Mouse (Mus musculus) cerebellum, adult (tissue): ENCODE data around the gene Olfml3.

Experiments used
- ATAC-seq: cut with Nextera tagmentation; 2 replicates; pipeline ENCODE4 v1.9.2; 2017; ENCODE audit warnings: mild to moderate bottlenecking, moderate library complexity, mixed read lengths; ENCODE audit not compliant: insufficient number of reproducible peaks, low FRiP score, low TSS enrichment

The Olfml3 gene

GRCm38 (mm10) chr3:103737778-103738571 is at the start of gene Olfml3:
Gene Olfml3, minus strand, starts transcription at chr3:103738001.
- peak; percentile 67 for ATAC-seq

- no peak for ATAC-seq
Observed at GRCm38 (mm10) chr3:103787225-103787624, 49.4 kb upstream of the Olfml3 start.

GRCm38 (mm10) chr3:103782844-103783609 is 45.2 kb upstream of the Olfml3 start:
- ATAC-seq: no peak

DNA sequence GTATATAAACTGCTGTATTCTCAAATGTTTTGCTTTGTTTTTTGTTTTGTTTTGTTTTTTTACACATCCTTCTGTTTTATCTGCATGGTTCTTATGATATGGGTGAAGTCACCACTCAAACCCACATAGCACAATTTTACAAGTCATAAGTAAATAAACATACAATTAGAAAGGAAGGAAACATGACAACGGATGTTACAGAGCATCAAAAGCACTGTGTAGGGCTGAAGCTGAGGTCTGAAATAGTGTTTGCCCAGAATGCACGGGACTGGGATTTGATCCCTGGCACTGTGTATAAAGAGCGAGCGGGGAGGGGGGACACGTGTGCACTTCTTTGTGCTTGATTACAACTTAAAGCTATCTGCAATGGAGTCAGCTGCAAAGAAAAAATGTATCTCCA is 43.0 kb upstream of the Olfml3 start:
- no peak for ATAC-seq

- ATAC-seq: no peak
Observed at GRCm38 (mm10) chr3:103780271-103780670, 42.5 kb upstream of the Olfml3 start.

GRCm38 (mm10) chr3:103779183-103779582 is 41.4 kb upstream of the Olfml3 start:
- no peak for ATAC-seq

- ATAC-seq: no peak
Observed at GRCm38 (mm10) chr3:103778660-103779059, 40.9 kb upstream of the Olfml3 start.

- ATAC-seq: peak; percentile 69; the same call in 1 of the 2 replicates
Observed at GRCm38 (mm10) chr3:103777940-103778339, 40.1 kb upstream of the Olfml3 start.

DNA sequence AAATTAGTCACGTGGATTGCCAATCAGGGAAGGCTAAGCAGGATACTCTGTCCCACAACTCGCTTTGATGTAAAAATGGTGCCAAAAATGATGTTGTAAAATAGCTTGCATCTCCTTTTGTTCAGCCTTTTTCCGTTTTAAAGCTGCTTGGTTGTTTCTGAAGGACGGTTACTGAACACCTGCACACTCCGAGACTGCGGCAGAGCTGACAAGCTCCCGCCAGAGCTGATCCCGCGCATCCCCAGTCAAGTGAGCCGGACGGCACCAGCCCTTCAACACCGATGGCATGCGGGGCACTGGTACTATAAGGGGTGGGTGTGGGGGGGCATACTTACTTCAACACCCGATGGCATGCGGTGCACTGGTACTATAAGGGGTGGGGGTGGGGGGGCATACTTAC is 36.2 kb upstream of the Olfml3 start:
- no peak for ATAC-seq

- ATAC-seq: no peak
Observed at GRCm38 (mm10) chr3:103773508-103773907, 35.7 kb upstream of the Olfml3 start.

DNA sequence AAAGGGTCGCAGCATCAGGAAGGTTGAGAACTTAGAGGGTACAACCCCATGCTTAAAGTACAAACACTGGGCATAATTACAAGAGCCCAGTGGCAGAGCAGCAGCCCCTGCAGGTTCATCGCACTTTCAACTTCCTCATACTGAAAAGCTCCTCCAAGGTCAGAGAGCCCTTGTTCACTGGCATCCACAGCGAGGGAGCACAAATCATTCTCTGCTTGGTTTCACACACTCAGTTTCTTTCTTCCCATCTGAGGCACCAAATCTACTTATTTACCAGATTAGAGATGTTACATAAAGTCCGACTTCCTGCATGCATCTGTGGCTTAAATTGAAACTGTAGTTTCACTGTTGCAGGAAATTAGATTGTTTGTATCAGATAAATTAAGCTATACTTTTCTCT is 35.0 kb upstream of the Olfml3 start:
- no peak for ATAC-seq

- ATAC-seq: peak; percentile 72
Observed at GRCm38 (mm10) chr3:103771531-103772130, 33.8 kb upstream of the Olfml3 start.

- no peak for ATAC-seq
Observed at GRCm38 (mm10) chr3:103766789-103767188, 29.0 kb upstream of the Olfml3 start.

DNA sequence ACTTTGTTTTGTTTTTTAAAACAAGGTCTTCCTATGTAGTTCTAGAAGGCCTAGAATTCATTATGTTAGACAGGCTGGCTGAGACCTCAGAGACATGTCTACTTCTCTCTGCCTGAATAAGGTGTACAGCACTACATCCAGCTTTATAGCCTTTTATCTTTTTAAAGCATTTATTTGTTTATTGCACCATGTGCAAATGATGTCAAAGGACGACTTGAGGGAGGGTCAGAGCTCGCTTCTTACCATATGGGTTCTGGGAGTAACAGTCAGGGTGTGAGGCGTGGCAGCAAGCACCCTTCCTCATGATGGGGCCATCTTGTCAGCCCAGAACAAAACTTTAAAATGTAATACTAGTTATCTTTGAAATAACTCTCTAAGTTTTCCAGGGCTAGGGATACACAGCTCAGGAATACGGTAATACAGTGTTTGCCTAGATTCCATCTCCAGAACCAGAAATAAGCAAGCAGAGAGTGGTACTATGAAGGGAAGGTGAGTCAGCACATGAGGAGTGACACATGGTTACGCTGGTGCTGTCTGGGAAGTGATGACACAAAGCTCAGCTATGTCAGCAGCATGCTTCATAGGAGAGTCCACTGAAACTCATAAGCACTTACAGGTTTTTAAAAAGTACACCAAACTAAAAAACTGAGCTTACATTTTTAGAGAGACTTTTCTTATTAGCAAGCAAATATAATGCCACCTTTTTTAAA is 21.6 kb upstream of the Olfml3 start:
- ATAC-seq: no peak

DNA sequence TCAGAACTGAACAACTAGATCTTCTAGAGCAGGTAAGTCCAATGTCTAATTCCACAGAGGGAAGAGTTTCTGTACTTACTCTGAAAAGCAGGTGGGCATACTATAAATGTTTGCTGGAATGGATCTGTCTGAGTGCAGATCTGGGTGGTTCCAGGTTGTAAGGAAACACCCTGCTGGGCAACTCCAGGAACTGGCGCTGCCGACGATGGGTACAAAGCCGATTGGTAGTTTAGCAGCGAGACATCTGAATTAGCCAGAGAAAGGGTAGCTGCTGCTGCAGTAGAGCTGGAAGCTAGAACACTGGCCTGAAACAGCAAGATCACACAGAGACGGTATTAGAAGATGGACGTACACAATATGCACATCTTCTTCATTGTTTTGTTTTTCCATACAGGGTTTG is 20.7 kb upstream of the Olfml3 start:
- ATAC-seq: no peak

DNA sequence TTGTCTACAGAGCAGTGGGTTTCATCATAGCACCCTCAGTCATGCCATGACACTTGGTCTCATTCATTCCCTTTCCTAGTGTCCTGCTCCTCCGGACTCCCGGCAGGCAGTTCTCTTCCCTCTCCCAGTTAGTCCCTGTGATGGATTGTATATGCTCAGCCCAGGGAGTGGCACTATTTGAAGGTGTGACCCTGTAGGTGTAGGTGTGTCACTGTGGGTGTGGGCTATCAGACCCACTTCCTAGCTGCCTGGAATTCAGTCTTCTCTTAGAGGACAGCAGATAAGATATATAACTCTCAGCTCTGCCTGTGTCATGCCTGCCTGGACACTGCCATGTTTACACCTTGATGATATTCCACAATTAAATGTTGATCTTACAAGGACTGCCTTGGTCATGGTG is 19.1 kb upstream of the Olfml3 start:
- no peak for ATAC-seq

DNA sequence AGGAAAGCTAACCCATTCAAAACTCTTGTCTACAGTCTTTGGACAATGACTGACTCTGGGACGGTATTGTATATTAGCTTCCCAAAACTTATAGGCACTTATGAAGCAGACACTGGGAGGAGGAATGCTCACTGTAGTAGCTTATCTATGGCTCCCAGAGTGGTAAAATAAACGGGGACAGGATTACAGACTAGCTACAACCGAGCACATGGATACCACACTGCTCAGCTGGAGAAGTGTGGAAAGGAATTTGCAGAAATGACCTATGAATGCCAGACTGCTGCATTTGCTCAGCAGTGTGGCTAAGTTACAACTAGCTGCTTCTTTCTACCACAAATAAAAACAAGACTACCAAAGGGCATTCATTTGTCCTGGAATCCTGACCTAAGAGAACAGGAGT is 17.6 kb upstream of the Olfml3 start:
- no peak for ATAC-seq

DNA sequence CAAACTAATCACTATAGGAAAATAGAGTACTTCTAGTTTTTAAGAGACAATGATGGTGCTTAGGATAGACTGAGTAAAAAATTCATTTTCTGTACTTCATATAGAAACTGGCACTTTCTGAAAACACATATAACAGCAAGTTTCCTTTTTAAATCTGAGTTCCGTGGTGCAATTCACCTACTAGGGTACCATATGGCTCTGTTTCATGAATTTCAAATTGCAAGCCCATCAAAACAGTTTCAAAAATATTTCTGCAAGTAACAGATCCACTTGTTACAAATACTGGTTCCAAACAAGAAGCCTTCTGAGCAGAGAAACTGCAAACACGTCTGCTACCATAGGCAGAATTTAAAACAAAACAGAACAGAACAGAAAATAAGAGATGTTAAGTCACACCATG is 13.8 kb upstream of the Olfml3 start:
- no peak for ATAC-seq

DNA sequence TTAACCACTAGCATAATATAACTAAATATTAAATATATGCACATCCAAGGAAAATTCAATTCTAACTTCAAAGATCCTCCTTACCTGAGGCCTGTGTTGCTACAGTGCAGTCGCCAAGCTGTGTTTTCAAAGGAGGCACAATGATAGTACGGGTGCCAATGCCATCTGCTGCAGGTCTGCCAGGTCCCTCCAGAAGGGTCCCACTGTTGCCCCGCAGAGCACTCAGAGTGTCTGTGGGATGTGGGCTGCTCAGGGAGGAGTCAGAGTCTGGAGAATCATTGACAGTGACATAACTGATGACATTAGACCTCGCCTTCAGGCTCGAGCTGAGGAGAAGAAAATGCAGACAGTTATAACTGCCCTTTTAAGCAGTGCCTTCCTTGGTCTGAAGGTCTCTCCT is 8.9 kb upstream of the Olfml3 start:
- no peak for ATAC-seq

DNA sequence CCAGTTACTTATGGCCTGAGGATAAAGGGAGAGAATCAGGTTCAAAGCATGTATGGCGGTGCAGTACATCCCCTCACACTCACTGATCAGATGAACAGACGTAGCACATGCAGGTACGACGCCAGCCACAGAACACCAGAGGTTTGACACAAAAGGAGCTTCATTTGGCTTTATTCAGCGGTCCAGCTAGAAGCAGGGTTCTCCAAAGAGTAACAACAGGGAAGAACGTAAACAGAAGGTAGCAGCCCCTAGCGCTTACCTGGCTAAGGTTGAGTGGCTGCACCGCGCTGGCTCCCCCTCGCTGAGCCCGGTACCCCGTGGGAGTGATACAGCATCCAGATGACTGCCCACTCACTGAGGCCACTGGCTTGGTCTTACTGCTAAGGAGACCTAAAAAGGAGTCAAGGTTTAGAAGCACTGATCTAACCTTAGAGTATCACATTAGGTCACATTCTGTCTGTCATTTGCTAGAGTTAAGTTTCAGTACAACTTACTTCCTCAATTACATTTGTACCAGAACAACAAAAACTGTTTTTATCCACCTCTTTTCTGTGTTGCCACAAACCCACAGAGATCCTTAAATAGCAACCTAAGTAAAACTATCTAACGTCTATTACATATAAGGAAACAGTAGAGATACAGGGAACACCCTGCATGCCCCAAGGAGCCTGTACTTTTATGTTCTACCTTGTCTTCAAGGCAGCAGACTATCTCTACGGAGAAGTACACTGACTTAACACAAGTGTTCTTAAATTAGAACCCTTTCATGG is 7.4 kb upstream of the Olfml3 start:
- ATAC-seq: no peak
